Mouse (Mus musculus): Measurements from ENCODE around the gene Dazap2. TPM values are rescaled to one million over a fixed set of nuclear protein-coding genes. Genes with fewer than 3 reads are reported as not detected.

The Dazap2 gene
- polyA plus RNA-seq, 1 experiment from 2014 or later, result 254 TPM

GRCm38 (mm10) chr15:100576810-100577209 is 38.3 kb upstream of the Dazap2 start:
- 84% methylated on average over 6 of the region's 6 CpGs for whole genome bisulfite sequencing
- H3K36me3 ChIP-seq (ENCODE audit: control insufficient read depth, insufficient read depth, low read length), result peaks cover 24% of the 10 kb centered on the region; the same call in 1 of the 2 replicates

GRCm38 (mm10) chr15:100577972-100578371 is 37.2 kb upstream of the Dazap2 start:
- H3K9ac ChIP-seq (ENCODE audit: low read length), result no peak overlapping the region
- H3K36me3 ChIP-seq (ENCODE audit: control insufficient read depth, insufficient read depth, low read length), result peaks cover 24% of the 10 kb centered on the region; the same call in 1 of the 2 replicates
- no peak overlapping the region for H3K4me2 ChIP-seq (ENCODE audit: low read length)
- H3K27me3 ChIP-seq (ENCODE audit: control insufficient read depth, insufficient read depth, low read length), result no peaks in the 10 kb centered on the region
- no peak overlapping the region for H3K27ac ChIP-seq (replicated peaks in 1 of 2; ENCODE audit: control insufficient read depth in 1 of 2, insufficient read depth in 1 of 2, low read depth in 2 of 2, low read length in 2 of 2)
- no peaks in the 10 kb centered on the region for H3K9me3 ChIP-seq (ENCODE audit: control insufficient read depth, low read length)
- no peak overlapping the region for H3K4me3 ChIP-seq (ENCODE audit: control insufficient read depth in 1 of 2, insufficient read depth in 1 of 2, low read depth in 1 of 2, low read length in 2 of 2)
- peaks cover 6 to 14% of the 10 kb centered on the region in 2 experiments for H3K4me1 ChIP-seq (ENCODE audit: control insufficient read depth in 2 of 2, insufficient read depth in 2 of 2, low read length in 2 of 2)
- ATAC-seq (ENCODE audit: insufficient number of reproducible peaks, insufficient read depth, low FRiP score, low read depth), result no peak
- 77% methylated on average over 16 of the region's 16 CpGs for WGBS

More at GRCm38 (mm10) chr15:100576810-100577209, 38.3 kb upstream of the Dazap2 start:
- Histone ChIP-seq H3K27ac (replicated peaks in 1 of 2; ENCODE audit: control insufficient read depth in 1 of 2, insufficient read depth in 1 of 2, low read depth in 2 of 2, low read length in 2 of 2) (no peak overlapping the region), H3K9ac (ENCODE audit: low read length) (no peak overlapping the region), H3K4me2 (ENCODE audit: low read length) (no peak overlapping the region), H3K4me1 (ENCODE audit: control insufficient read depth in 2 of 2, insufficient read depth in 2 of 2, low read length in 2 of 2) (peaks cover 6 to 14% of the 10 kb centered on the region in 2 experiments), H3K4me3 (ENCODE audit: control insufficient read depth in 1 of 2, insufficient read depth in 1 of 2, low read depth in 1 of 2, low read length in 2 of 2) (no peak overlapping the region), H3K9me3 (ENCODE audit: control insufficient read depth, low read length) (no peaks in the 10 kb centered on the region), H3K27me3 (ENCODE audit: control insufficient read depth, insufficient read depth, low read length) (no peaks in the 10 kb centered on the region)
- no peak for ATAC-seq (ENCODE audit: insufficient number of reproducible peaks, insufficient read depth, low FRiP score, low read depth)

- ATAC-seq (ENCODE audit: insufficient number of reproducible peaks, insufficient read depth, low FRiP score, low read depth), result no peak
Measured at GRCm38 (mm10) chr15:100580108-100580507, 35.0 kb upstream of the Dazap2 start.

GRCm38 (mm10) chr15:100585931-100586330 is 29.2 kb upstream of the Dazap2 start:
- H3K27ac ChIP-seq (replicated peaks in 1 of 2; ENCODE audit: control insufficient read depth in 1 of 2, insufficient read depth in 1 of 2, low read depth in 2 of 2, low read length in 2 of 2), result no peak overlapping the region
- no peaks in the 10 kb centered on the region for H3K27me3 ChIP-seq (ENCODE audit: control insufficient read depth, insufficient read depth, low read length)
- H3K4me3 ChIP-seq (ENCODE audit: control insufficient read depth in 1 of 2, insufficient read depth in 1 of 2, low read depth in 1 of 2, low read length in 2 of 2), result no peak overlapping the region
- H3K9ac ChIP-seq (ENCODE audit: low read length), result no peak overlapping the region
- H3K4me1 ChIP-seq (ENCODE audit: control insufficient read depth in 2 of 2, insufficient read depth in 2 of 2, low read length in 2 of 2), result no peaks in the 10 kb centered on the region
- H3K36me3 ChIP-seq (ENCODE audit: control insufficient read depth, insufficient read depth, low read length), result peaks cover 35% of the 10 kb centered on the region
- H3K4me2 ChIP-seq (ENCODE audit: low read length), result no peak overlapping the region
- no peak for ATAC-seq (ENCODE audit: insufficient number of reproducible peaks, insufficient read depth, low FRiP score, low read depth)
- H3K9me3 ChIP-seq (ENCODE audit: control insufficient read depth, low read length), result no peaks in the 10 kb centered on the region
- WGBS, result 91% methylated on average over 16 of the region's 16 CpGs

More at GRCm38 (mm10) chr15:100580108-100580507, 35.0 kb upstream of the Dazap2 start:
- no peaks in the 10 kb centered on the region for H3K27me3 ChIP-seq (ENCODE audit: control insufficient read depth, insufficient read depth, low read length)
- no peak overlapping the region for H3K4me2 ChIP-seq (ENCODE audit: low read length)
- H3K36me3 ChIP-seq (ENCODE audit: control insufficient read depth, insufficient read depth, low read length), result peaks cover 24% of the 10 kb centered on the region; the same call in 1 of the 2 replicates
- no peak overlapping the region for H3K4me3 ChIP-seq (ENCODE audit: control insufficient read depth in 1 of 2, insufficient read depth in 1 of 2, low read depth in 1 of 2, low read length in 2 of 2)
- no peak overlapping the region for H3K27ac ChIP-seq (replicated peaks in 1 of 2; ENCODE audit: control insufficient read depth in 1 of 2, insufficient read depth in 1 of 2, low read depth in 2 of 2, low read length in 2 of 2)
- no peaks in the 10 kb centered on the region for H3K9me3 ChIP-seq (ENCODE audit: control insufficient read depth, low read length)
- WGBS, result 88% methylated on average over 10 of the region's 10 CpGs
- H3K9ac ChIP-seq (ENCODE audit: low read length), result no peak overlapping the region
- no peaks in the 10 kb centered on the region for H3K4me1 ChIP-seq (ENCODE audit: control insufficient read depth in 2 of 2, insufficient read depth in 2 of 2, low read length in 2 of 2)

GRCm38 (mm10) chr15:100587166-100587565 is 28.0 kb upstream of the Dazap2 start:
- H3K27ac ChIP-seq (replicated peaks in 1 of 2; ENCODE audit: control insufficient read depth in 1 of 2, insufficient read depth in 1 of 2, low read depth in 2 of 2, low read length in 2 of 2), result no peak overlapping the region

GRCm38 (mm10) chr15:100588297-100588696 is 26.9 kb upstream of the Dazap2 start:
- H3K36me3 ChIP-seq (ENCODE audit: control insufficient read depth, insufficient read depth, low read length), result peaks cover 35% of the 10 kb centered on the region
- no peak overlapping the region for H3K9ac ChIP-seq (ENCODE audit: low read length)
- no peaks in the 10 kb centered on the region for H3K9me3 ChIP-seq (ENCODE audit: control insufficient read depth, low read length)
- no peak for ATAC-seq (ENCODE audit: insufficient number of reproducible peaks, insufficient read depth, low FRiP score, low read depth)
- no peak overlapping the region for H3K27ac ChIP-seq (replicated peaks in 1 of 2; ENCODE audit: control insufficient read depth in 1 of 2, insufficient read depth in 1 of 2, low read depth in 2 of 2, low read length in 2 of 2)
- WGBS, result 86% methylated on average over 6 of the region's 6 CpGs
- H3K4me3 ChIP-seq (ENCODE audit: control insufficient read depth in 1 of 2, insufficient read depth in 1 of 2, low read depth in 1 of 2, low read length in 2 of 2), result no peak overlapping the region
- H3K27me3 ChIP-seq (ENCODE audit: control insufficient read depth, insufficient read depth, low read length), result no peaks in the 10 kb centered on the region
- no peak overlapping the region for H3K4me2 ChIP-seq (ENCODE audit: low read length)
- no peaks in the 10 kb centered on the region for H3K4me1 ChIP-seq (ENCODE audit: control insufficient read depth in 2 of 2, insufficient read depth in 2 of 2, low read length in 2 of 2)

More at GRCm38 (mm10) chr15:100587166-100587565, 28.0 kb upstream of the Dazap2 start:
- no peak for ATAC-seq (ENCODE audit: insufficient number of reproducible peaks, insufficient read depth, low FRiP score, low read depth)
- WGBS, result 81% methylated on average over 4 of the region's 4 CpGs
- no peaks in the 10 kb centered on the region for H3K4me1 ChIP-seq (ENCODE audit: control insufficient read depth in 2 of 2, insufficient read depth in 2 of 2, low read length in 2 of 2)
- peaks cover 35% of the 10 kb centered on the region for H3K36me3 ChIP-seq (ENCODE audit: control insufficient read depth, insufficient read depth, low read length)
- H3K4me3 ChIP-seq (ENCODE audit: control insufficient read depth in 1 of 2, insufficient read depth in 1 of 2, low read depth in 1 of 2, low read length in 2 of 2), result no peak overlapping the region
- H3K4me2 ChIP-seq (ENCODE audit: low read length), result no peak overlapping the region
- no peaks in the 10 kb centered on the region for H3K9me3 ChIP-seq (ENCODE audit: control insufficient read depth, low read length)
- H3K27me3 ChIP-seq (ENCODE audit: control insufficient read depth, insufficient read depth, low read length), result no peaks in the 10 kb centered on the region
- H3K9ac ChIP-seq (ENCODE audit: low read length), result no peak overlapping the region

- no peak for ATAC-seq (ENCODE audit: insufficient number of reproducible peaks, insufficient read depth, low FRiP score, low read depth)
- no peak overlapping the region for H3K27ac ChIP-seq (replicated peaks in 1 of 2; ENCODE audit: control insufficient read depth in 1 of 2, insufficient read depth in 1 of 2, low read depth in 2 of 2, low read length in 2 of 2)
- WGBS, result 65% methylated on average over 8 of the region's 8 CpGs
- no peaks in the 10 kb centered on the region for H3K9me3 ChIP-seq (ENCODE audit: control insufficient read depth, low read length)
- H3K4me1 ChIP-seq (ENCODE audit: control insufficient read depth in 2 of 2, insufficient read depth in 2 of 2, low read length in 2 of 2), result no peaks in the 10 kb centered on the region
- peaks cover 34% of the 10 kb centered on the region for H3K36me3 ChIP-seq (ENCODE audit: control insufficient read depth, insufficient read depth, low read length)
- H3K9ac ChIP-seq (ENCODE audit: low read length), result no peak overlapping the region
- no peak overlapping the region for H3K4me2 ChIP-seq (ENCODE audit: low read length)
- H3K4me3 ChIP-seq (ENCODE audit: control insufficient read depth in 1 of 2, insufficient read depth in 1 of 2, low read depth in 1 of 2, low read length in 2 of 2), result no peak overlapping the region
- H3K27me3 ChIP-seq (ENCODE audit: control insufficient read depth, insufficient read depth, low read length), result no peaks in the 10 kb centered on the region
Measured at GRCm38 (mm10) chr15:100590436-100590835, 24.7 kb upstream of the Dazap2 start.

GRCm38 (mm10) chr15:100592817-100593216 is 22.3 kb upstream of the Dazap2 start:
- H3K4me3 ChIP-seq (ENCODE audit: control insufficient read depth in 1 of 2, insufficient read depth in 1 of 2, low read depth in 1 of 2, low read length in 2 of 2), result no peak overlapping the region
- no peak overlapping the region for H3K4me2 ChIP-seq (ENCODE audit: low read length)
- no peak overlapping the region for H3K9ac ChIP-seq (ENCODE audit: low read length)
- no peak for ATAC-seq (ENCODE audit: insufficient number of reproducible peaks, insufficient read depth, low FRiP score, low read depth)
- H3K4me1 ChIP-seq (ENCODE audit: control insufficient read depth in 2 of 2, insufficient read depth in 2 of 2, low read length in 2 of 2), result no peaks in the 10 kb centered on the region
- peaks cover 10% of the 10 kb centered on the region for H3K36me3 ChIP-seq (ENCODE audit: control insufficient read depth, insufficient read depth, low read length)
- WGBS, result 81% methylated on average over 6 of the region's 6 CpGs
- no peaks in the 10 kb centered on the region for H3K27me3 ChIP-seq (ENCODE audit: control insufficient read depth, insufficient read depth, low read length)
- H3K9me3 ChIP-seq (ENCODE audit: control insufficient read depth, low read length), result no peaks in the 10 kb centered on the region
- H3K27ac ChIP-seq (replicated peaks in 1 of 2; ENCODE audit: control insufficient read depth in 1 of 2, insufficient read depth in 1 of 2, low read depth in 2 of 2, low read length in 2 of 2), result no peak overlapping the region

Measured in heart, embryonic 14.5 days (tissue).